Mouse (Mus musculus) E14TG2a.4 (cell line): ENCODE data around the gene Morn4.
A peak's percentile ranks its signal among the peaks of the same experiment; 100 is the strongest.

Experiments used
- CTCF ChIP-seq: conservative IDR thresholded peaks from 2 replicates; pipeline ENCODE4 v1.5.1; 2014; ENCODE audit warnings: low read length
- NANOG ChIP-seq: IDR thresholded peaks from 2 replicates; pipeline ENCODE4 v1.6.1; 2014; ENCODE audit warnings: borderline replicate concordance, low read length, mixed read lengths

DNA sequence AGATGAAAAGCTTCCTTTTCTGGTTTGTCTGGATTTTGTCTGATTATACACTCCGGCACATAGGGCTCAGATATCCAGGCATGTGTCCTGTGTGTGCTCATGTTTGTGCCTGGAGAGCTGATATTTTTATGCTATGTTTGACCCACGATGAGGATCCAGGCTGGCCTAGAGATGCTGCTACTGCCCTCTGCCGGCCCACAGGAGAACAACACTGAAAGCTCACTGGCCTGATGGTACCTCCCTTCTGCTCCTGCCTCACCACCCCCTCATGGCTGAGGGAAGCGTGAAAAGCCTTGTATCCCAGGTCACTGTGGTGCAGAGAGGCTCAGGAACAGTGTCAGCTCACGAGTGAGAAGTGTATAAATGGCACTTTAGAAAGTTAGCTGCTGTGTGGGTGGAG lies 60.0 kb downstream of the Morn4 start:
- TF ChIP-seq CTCF, result peak; percentile 93
- TF ChIP-seq NANOG, result no peak
